Mouse (Mus musculus) right cerebral cortex, adult 18-20 months (tissue): ENCODE data around the gene Tns3.

ENCODE experiments used
- DNase-seq: peaks from one replicate; pipeline ENCODE4 v3.0.0; 2022; ENCODE audit warnings: mixed read lengths

Tns3 gene

GRCm38 (mm10) chr11:8513359-8514253 lies 150.7 kb downstream of the Tns3 start:
- DNase-seq: peak; percentile 46

- DNase-seq: no peak
Measured at GRCm38 (mm10) chr11:8510294-8510693, 154.0 kb downstream of the Tns3 start.

GRCm38 (mm10) chr11:8509614-8510013 lies 154.7 kb downstream of the Tns3 start:
- no peak for DNase-seq

- no peak for DNase-seq
Measured at GRCm38 (mm10) chr11:8503735-8504134, 160.6 kb downstream of the Tns3 start.

GRCm38 (mm10) chr11:8500855-8501254 lies 163.5 kb downstream of the Tns3 start:
- DNase-seq: no peak

- DNase-seq: no peak
Measured at GRCm38 (mm10) chr11:8497136-8497535, 167.2 kb downstream of the Tns3 start.

GRCm38 (mm10) chr11:8496686-8497085 lies 167.6 kb downstream of the Tns3 start:
- DNase-seq: peak; percentile 21

- DNase-seq: no peak
Measured at GRCm38 (mm10) chr11:8495801-8496200, 168.5 kb downstream of the Tns3 start.

GRCm38 (mm10) chr11:8495036-8495435 lies 169.3 kb downstream of the Tns3 start:
- DNase-seq: no peak

GRCm38 (mm10) chr11:8493931-8494490 lies 170.3 kb downstream of the Tns3 start:
- peak; percentile 26 for DNase-seq

- peak; percentile 43 for DNase-seq
Measured at GRCm38 (mm10) chr11:8492332-8492731, 172.0 kb downstream of the Tns3 start.

- DNase-seq: peak; percentile 64
Measured at GRCm38 (mm10) chr11:8488248-8488647, 176.1 kb downstream of the Tns3 start.

GRCm38 (mm10) chr11:8486552-8486951 lies 177.8 kb downstream of the Tns3 start:
- DNase-seq: no peak

GRCm38 (mm10) chr11:8484538-8484937 lies 179.8 kb downstream of the Tns3 start:
- DNase-seq: no peak

- no peak for DNase-seq
Measured at GRCm38 (mm10) chr11:8482721-8483120, 181.6 kb downstream of the Tns3 start.

GRCm38 (mm10) chr11:8481962-8482361 lies 182.4 kb downstream of the Tns3 start:
- no peak for DNase-seq

- no peak for DNase-seq
Measured at GRCm38 (mm10) chr11:8481529-8481928, 182.8 kb downstream of the Tns3 start.

- DNase-seq: no peak
Measured at GRCm38 (mm10) chr11:8479858-8480257, 184.5 kb downstream of the Tns3 start.

- DNase-seq: no peak
Measured at GRCm38 (mm10) chr11:8479313-8479712, 185.0 kb downstream of the Tns3 start.

GRCm38 (mm10) chr11:8473616-8474015 lies 190.7 kb downstream of the Tns3 start:
- no peak for DNase-seq

GRCm38 (mm10) chr11:8472439-8472838 lies 191.9 kb downstream of the Tns3 start:
- no peak for DNase-seq

- no peak for DNase-seq
Measured at GRCm38 (mm10) chr11:8471535-8471934, 192.8 kb downstream of the Tns3 start.

- DNase-seq: no peak
Measured at GRCm38 (mm10) chr11:8469537-8469936, 194.8 kb downstream of the Tns3 start.
